Mouse (Mus musculus) E14TG2a.4 (cell line): ENCODE results near the gene Sbf2.

ENCODE experiments used
- H3K27me3 ChIP-seq: 2 replicates; pipeline ENCODE4 v1.6.1; 2014; ENCODE audit warnings: low read length, control low read depth; ENCODE audit not compliant: insufficient read depth
- H3K36me3 ChIP-seq: 2 replicates; pipeline ENCODE4 v1.6.1; 2014; ENCODE audit warnings: low read length, control low read depth; ENCODE audit not compliant: insufficient read depth
- H3K4me1 ChIP-seq: replicated peaks from 2 replicates; pipeline ENCODE4 v1.6.1; 2014; ENCODE audit warnings: low read depth, low read length, control low read depth
- H3K4me3 ChIP-seq: replicated peaks from 2 replicates; pipeline ENCODE4 v1.5.1; 2014; ENCODE audit warnings: mild to moderate bottlenecking, low read length
- H3K9me3 ChIP-seq: 2 replicates; pipeline ENCODE4 v1.6.1; 2014; ENCODE audit warnings: low read length, control low read depth
- CTCF ChIP-seq: conservative IDR thresholded peaks from 2 replicates; pipeline ENCODE4 v1.5.1; 2014; ENCODE audit warnings: low read length
- NANOG ChIP-seq: IDR thresholded peaks from 2 replicates; pipeline ENCODE4 v1.6.1; 2014; ENCODE audit warnings: borderline replicate concordance, low read length, mixed read lengths
- POU5F1 ChIP-seq: IDR thresholded peaks from 2 replicates; pipeline ENCODE4 v1.6.1; 2014; ENCODE audit warnings: low read length, borderline replicate concordance

The Sbf2 gene

GRCm38 (mm10) chr7:110516241-110517220 is 98.2 kb downstream of the Sbf2 start:
- H3K4me3 ChIP-seq, result no peak overlapping the region
- no peaks in the 10 kb centered on the region for H3K36me3 ChIP-seq
- H3K4me1 ChIP-seq, result no peaks in the 10 kb centered on the region
- no peak for TF ChIP-seq NANOG
- TF ChIP-seq POU5F1, result no peak
- TF ChIP-seq CTCF, result no peak
- H3K27me3 ChIP-seq, result no peaks in the 10 kb centered on the region
- no peaks in the 10 kb centered on the region for H3K9me3 ChIP-seq

- no peak for TF ChIP-seq CTCF
- TF ChIP-seq POU5F1, result no peak
- no peak for TF ChIP-seq NANOG
- Histone ChIP-seq H3K4me1 (no peaks in the 10 kb centered on the region), H3K27me3 (no peaks in the 10 kb centered on the region), H3K4me3 (no peak overlapping the region), H3K9me3 (peaks cover 9% of the 10 kb centered on the region; the same call in 1 of the 2 replicates), H3K36me3 (no peaks in the 10 kb centered on the region)
Observed at GRCm38 (mm10) chr7:110514131-110514530, 100.6 kb downstream of the Sbf2 start.

GRCm38 (mm10) chr7:110498653-110499052 is 116.1 kb downstream of the Sbf2 start:
- Histone ChIP-seq H3K9me3 (no peaks in the 10 kb centered on the region), H3K27me3 (no peaks in the 10 kb centered on the region), H3K4me3 (no peak overlapping the region), H3K36me3 (no peaks in the 10 kb centered on the region), H3K4me1 (no peaks in the 10 kb centered on the region)
- TF ChIP-seq CTCF, result no peak
- TF ChIP-seq POU5F1, result no peak
- no peak for TF ChIP-seq NANOG

- Histone ChIP-seq H3K4me3 (no peak overlapping the region), H3K36me3 (no peaks in the 10 kb centered on the region), H3K4me1 (no peaks in the 10 kb centered on the region), H3K9me3 (no peaks in the 10 kb centered on the region), H3K27me3 (no peaks in the 10 kb centered on the region)
- TF ChIP-seq CTCF (no peak), NANOG (no peak), POU5F1 (no peak)
Observed at GRCm38 (mm10) chr7:110491038-110491437, 123.7 kb downstream of the Sbf2 start.

- no peak overlapping the region for H3K4me3 ChIP-seq
Observed at GRCm38 (mm10) chr7:110485051-110485450, 129.7 kb downstream of the Sbf2 start.

GRCm38 (mm10) chr7:110470987-110471386 is 143.7 kb downstream of the Sbf2 start:
- no peak for TF ChIP-seq CTCF
- TF ChIP-seq POU5F1, result no peak
- TF ChIP-seq NANOG, result no peak
- no peaks in the 10 kb centered on the region for H3K36me3 ChIP-seq
- no peaks in the 10 kb centered on the region for H3K27me3 ChIP-seq
- H3K4me3 ChIP-seq, result no peak overlapping the region
- H3K4me1 ChIP-seq, result no peaks in the 10 kb centered on the region
- H3K9me3 ChIP-seq, result no peaks in the 10 kb centered on the region

More at GRCm38 (mm10) chr7:110485051-110485450, 129.7 kb downstream of the Sbf2 start:
- no peaks in the 10 kb centered on the region for H3K27me3 ChIP-seq
- no peak for TF ChIP-seq NANOG
- no peak for TF ChIP-seq POU5F1
- no peak for TF ChIP-seq CTCF
- H3K4me1 ChIP-seq, result no peaks in the 10 kb centered on the region
- peaks cover 10% of the 10 kb centered on the region for H3K9me3 ChIP-seq
- H3K36me3 ChIP-seq, result peaks cover 6% of the 10 kb centered on the region

GRCm38 (mm10) chr7:110463471-110463870 is 151.3 kb downstream of the Sbf2 start:
- Histone ChIP-seq H3K4me3 (no peak overlapping the region), H3K4me1 (no peaks in the 10 kb centered on the region), H3K36me3 (no peaks in the 10 kb centered on the region), H3K9me3 (no peaks in the 10 kb centered on the region), H3K27me3 (no peaks in the 10 kb centered on the region)
- TF ChIP-seq NANOG (no peak), POU5F1 (no peak), CTCF (no peak)

GRCm38 (mm10) chr7:110432301-110432700 is 182.4 kb downstream of the Sbf2 start:
- Histone ChIP-seq H3K36me3 (no peaks in the 10 kb centered on the region; the same call in 1 of the 2 replicates), H3K4me1 (no peaks in the 10 kb centered on the region)
- TF ChIP-seq NANOG (no peak), CTCF (peak; percentile 64), POU5F1 (no peak)

GRCm38 (mm10) chr7:110416318-110416717 is 198.4 kb downstream of the Sbf2 start:
- no peak for TF ChIP-seq POU5F1
- TF ChIP-seq CTCF, result no peak
- no peak for TF ChIP-seq NANOG
- 0 out of 2 replicates have a peak, but pooled peaks cover 4% of the 10 kb centered on the region for H3K36me3 ChIP-seq
- H3K4me3 ChIP-seq, result no peak overlapping the region
- H3K4me1 ChIP-seq, result no peaks in the 10 kb centered on the region
- H3K27me3 ChIP-seq, result no peaks in the 10 kb centered on the region
- no peaks in the 10 kb centered on the region for H3K9me3 ChIP-seq

More at GRCm38 (mm10) chr7:110432301-110432700, 182.4 kb downstream of the Sbf2 start:
- H3K4me3 ChIP-seq, result no peak overlapping the region
- no peaks in the 10 kb centered on the region for H3K27me3 ChIP-seq
- no peaks in the 10 kb centered on the region for H3K9me3 ChIP-seq
